Mouse (Mus musculus) spleen, adult 18-20 months (tissue): ENCODE measurements around the gene Mark4.
A peak's percentile ranks its signal among the peaks of the same experiment; 100 is the strongest.

ENCODE experiments used
- DNase-seq, 2 experiments: peaks; one replicate each; pipeline ENCODE4 v3.0.0; 2022; ENCODE audit warnings: mixed read lengths in 2 of 2

Mark4 gene

DNA sequence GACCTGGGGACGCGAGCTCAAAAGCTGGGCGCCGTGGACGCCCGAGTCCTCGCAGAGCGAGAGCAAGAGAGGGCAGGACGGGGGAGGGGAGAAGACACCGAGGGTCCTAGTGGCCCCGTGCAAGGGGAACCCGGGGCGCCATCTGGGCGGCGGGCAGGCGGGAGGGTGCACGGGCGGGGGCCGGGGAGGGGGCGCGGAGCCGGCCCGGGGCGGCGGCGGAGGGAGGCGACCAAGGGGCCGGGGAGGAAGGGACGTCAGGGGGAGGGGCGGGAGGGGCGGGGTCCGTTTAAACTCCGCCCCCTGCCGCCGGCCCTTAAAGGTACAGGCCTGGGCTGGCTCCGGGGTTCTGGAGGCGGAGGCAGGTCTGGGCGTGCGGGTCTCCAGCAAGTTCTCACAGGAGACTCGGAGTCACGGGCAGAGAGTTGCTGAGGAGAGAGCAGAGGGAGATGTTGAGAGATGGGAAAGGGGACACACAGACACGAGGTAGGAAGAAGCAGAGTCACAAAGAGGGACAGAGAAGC, at the start of gene Mark4:
Gene Mark4, minus strand, starts transcription at position 231 of the 521 bp plus-strand sequence.
- peak; percentile 60 to 68 for DNase-seq

DNA sequence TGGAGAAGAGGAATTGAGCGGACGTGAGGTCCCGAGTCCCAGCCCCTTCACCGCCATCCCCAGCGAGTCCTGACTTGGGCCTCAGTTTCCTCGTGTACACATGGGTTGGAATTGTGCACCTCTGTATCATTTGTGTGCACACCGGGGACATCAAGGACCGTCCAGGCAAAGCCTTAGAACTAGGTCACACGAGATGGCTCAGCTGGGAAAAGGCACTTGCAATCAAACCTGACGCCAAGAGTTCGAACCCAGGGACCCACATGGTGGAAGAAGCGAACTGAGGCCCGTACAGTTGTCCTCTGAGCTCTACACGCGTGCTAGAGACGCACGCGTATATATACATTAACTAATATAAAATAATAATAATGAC, 49.0 kb upstream of the Mark4 start:
- no peak for DNase-seq

DNA sequence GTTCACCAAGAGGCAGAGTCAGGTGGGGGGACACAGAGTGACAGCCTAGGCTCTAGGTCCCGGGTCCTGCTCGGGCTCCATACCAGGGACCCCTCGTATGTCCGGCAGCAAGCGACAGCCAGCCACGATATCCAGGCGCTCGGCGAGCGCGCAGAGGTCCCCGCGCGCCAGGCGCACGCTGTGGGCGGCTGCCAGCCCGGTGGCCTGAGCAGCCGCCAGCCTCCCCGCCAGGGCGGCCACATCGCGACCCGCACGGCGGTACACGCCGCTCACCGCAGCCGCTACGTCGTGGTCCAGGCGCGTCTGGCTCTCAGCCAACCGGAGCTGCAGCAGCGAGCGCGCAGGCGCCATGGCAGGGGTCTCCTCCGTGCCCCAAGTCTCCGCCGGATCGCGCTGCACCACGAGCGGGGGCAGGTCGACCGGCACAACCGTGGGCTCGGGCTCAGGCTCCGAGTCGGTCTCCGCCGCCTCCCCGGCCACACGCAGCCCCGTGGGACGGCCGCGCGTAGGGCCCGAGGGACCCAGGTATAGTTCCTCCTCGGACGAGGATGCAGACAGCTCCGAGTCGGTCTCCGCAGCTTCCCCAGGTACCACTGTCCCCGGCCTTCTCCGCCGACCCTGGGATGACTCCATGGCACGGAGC, 48.5 kb upstream of the Mark4 start:
- peak; percentile 38 to 50 for DNase-seq

DNA sequence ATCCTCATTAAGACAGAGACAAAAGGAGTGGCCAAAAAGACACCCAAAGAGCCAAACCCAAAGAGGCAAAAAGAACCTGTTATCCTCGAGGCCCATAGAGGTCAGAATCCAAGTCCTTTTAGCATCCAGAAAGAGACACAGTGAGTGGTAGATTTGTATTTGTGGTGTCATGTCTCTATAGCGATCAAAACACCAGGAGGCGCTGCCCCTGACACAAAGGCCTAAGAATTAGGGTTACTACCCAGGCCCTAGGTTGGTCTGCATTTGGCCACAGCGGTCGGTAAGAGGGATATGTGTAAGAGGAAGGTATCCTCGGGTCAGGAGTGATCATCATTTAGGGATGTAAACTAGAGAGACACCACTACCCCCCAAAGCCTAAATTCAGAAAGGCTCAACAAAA, 47.7 kb upstream of the Mark4 start:
- DNase-seq: no peak

DNA sequence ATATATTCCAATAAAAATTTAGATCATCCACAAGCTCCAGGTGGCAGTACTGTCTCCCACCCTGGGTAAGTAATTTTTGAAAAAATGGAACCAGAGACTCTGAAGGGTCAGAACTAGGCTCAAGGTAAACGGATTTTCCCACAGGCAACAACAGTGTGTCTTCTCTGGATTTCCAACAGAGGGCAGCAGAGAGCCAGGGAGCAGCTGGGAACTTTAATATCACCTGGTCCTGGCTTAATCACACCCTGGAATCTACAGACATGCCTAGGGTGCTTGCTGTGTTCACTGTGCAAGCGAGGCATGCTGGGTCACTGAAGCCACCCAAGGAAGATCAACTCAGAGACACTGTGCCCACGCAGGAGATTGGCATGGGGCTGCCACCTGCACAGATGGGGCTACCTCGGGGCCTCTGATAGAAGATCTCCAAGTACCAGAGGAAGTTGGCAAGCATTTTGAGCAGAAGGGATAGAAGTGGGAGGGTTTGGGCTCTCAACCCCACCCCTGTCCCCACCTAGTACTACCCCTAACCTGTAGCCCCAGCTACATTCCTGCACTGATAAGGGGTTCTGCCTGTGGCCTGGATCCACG, 45.0 kb upstream of the Mark4 start:
- DNase-seq: no peak

DNA sequence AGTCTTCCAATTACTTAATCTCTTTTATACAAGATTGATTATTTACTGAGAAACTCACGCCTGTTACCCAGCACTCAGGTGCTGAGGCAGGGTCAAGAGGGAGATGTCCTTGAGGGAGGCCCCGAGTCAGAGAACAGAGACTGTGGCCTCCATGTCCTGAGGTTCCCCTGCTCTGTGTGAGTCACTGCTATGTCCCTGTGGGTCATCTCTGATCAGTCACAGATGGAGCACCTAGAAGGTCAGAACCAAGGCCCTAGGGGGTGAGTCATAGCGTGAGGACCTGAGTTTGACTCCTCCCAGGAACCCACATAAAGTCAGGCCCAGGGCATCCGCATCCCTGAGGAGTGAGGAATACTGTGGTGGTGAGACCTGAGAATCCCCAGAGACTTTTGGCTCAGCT, 43.0 kb upstream of the Mark4 start:
- no peak for DNase-seq

DNA sequence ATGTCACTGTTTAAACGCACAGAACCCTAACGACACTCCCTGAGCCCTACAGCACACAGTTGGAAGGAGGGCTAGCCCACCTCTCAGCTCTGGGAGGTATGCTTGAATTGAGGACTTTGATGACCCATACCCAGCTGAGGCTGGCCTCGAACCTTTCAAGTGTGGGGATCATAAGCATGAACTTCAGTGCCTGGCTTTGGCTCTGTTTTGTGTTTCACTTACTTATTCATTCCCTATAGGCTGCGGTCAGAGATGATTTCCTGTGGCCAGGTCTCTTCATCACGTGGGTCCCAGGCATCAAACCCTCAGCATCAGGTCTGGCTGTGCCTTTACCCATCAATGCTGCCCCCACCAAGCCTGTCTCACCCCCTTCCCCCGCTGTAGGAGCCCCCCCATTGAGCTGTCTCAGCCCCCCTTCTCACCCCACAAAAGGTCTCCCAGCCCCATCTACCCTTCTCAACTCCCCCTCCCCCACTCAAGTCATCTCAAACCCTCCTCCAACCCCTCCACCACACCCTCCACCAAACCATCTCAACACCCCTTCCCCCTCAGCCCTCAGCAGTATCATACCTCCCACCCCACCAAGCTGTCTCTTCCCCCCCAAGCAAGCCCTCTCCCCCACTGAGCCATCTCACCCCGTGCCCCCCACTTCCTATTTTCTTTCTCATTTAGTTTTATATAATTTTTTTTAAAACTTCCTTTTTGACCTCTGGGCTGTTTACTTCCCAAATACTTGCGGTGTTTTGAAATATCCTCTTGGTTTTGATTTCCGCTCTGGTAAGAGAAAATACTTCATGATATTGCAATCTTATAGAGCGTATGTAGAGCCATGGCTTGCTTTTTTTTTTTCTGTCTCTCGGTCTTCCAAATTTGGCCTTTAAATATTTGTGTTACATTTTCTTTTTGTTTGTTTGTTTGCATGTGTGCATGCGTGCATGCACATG, 42.1 kb upstream of the Mark4 start:
- DNase-seq: no peak

DNA sequence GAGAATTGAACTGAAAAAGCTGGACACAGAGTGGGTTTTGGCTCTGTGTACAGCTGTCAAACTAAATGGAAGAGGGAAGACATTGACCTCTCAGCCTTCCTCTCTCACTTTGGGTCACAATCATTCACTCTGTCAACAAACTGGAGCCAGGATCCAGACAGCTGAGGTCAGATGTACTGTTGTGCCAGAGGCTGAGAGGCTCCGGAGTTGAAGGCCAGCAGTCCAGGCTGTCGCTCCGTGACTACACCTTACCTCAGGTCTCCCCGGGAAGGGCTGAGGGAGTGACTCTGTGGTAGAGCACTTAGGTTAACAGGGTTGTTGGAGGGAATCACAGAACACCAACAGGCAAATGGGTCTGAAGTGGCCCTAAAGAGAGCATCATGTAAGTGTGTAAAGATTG, 39.7 kb upstream of the Mark4 start:
- DNase-seq: no peak

DNA sequence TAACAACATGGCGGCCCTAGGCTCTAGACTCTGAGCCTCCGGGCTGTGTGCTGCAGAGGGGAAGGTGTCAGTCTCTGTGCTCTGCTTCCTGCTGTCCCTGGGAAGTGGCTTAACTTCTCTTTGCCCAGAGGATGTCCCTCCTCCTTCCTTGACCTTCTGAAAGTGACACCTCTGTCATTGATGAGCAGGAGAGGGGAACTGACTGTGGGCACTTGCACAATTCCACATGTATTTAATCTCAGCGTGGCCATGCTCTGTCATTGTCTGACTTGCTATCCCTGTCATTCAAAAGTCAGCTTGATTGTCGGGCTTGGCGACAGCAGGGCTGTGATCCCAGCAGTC, 37.6 kb upstream of the Mark4 start:
- no peak for DNase-seq

DNA sequence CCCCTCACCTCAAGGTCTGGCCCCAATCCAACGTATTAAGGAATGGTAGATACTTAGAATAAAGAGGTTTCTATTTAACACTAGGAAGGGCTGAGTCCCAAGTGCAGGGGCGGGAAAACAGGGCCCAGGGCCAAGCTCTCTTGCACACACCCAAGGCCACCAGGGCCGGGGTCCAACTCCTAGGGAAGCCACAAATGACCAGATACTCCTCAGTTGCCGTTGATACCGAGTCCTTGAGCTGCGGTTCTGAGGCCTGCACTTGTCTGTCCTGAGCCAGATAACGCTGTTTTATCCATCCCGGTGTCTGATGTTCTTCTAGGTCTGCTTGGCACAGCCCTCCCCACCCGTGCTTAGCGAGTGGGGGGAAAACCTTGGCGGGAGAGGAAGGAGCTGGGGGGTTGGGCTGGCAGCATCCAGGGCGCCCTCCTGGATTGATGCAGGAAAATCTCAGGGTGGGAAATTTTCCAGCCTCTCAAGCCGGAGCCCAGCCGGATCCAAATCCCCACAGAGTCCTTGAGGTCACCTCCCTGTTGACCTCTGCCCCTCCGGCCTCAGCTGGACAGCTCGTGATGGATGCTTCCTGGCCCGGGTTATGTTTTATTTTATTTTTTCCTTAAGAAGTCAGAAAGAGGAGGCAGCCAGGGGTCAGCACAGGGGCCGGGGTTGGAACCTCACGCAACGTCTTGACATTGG, 37.0 kb upstream of the Mark4 start:
- no peak for DNase-seq

DNA sequence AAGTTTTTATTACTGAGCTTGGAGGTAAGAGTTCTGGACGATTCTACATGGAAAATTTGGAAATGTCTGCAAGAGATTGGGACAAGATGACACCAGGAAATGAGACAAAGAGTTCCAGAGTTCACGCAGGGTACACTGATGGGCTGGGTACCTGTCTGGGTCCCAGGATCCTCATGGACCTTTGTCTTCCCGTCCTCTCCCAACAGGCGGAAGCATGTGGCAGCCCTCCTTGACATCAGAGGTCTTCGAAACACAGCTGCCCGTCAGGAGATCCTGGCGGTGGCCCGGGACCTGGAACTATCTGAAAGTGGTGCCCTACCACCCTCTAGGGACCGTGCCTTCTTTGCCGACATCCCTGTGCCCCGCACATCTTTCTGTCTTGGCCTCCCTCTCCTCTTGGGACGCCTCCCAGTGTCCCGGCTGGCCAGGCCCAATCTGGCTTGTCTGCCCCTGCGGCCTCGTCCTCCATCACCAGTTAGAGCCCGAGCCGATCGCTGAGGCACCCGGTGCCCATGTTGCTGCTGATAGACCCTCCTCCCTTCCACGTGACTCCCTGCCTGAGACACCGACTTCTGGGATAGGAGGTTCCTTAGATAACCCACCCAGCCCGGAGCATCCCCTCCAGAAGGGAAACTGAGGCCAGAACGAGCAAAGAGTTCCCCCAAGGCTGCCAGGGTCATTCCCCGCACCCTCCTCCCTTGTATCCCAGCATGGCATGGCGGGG, 36.3 kb upstream of the Mark4 start:
- DNase-seq: no peak

DNA sequence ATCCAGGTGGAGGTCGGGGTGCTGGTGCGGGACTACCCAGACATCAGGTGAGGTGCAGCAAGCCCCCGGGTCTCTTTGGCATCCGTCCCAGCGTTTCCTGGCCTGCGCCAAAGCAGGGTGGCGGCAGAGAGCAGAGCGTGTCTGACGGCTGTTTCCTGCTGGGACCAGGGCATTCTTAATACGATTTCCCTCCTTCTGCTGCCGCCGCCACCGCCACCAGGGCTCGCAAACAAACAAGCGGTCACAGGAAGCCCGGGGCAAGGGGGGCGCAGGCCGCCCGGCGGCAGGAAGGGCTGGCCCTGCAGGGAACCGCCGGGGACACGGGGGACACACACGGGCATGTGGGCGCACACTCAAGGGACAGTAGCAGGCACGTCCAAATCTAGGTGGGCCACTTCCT, 33.1 kb upstream of the Mark4 start:
- peak in 1 of 2 experiments; percentile 27 for DNase-seq

DNA sequence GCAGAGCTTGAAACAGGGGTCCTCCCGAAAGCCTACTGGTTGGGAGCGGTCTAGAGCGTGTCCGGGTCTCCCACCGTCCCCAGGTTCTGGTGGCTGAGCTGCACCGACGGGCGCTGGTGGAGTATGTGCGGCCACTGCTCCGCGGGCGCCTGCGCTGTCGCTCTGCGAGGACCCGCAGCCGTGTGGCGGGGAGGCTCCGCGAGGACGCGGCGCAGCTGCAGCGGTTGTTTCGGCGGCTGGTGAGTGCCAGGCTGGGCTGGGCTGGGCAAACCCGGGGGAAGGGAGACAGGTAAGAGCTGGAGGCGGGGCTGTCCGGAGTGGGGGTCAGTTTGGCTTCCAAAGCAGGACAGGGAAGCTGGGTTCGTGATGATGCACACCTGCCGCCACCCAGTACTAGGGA, 30.9 kb upstream of the Mark4 start:
- no peak for DNase-seq

DNA sequence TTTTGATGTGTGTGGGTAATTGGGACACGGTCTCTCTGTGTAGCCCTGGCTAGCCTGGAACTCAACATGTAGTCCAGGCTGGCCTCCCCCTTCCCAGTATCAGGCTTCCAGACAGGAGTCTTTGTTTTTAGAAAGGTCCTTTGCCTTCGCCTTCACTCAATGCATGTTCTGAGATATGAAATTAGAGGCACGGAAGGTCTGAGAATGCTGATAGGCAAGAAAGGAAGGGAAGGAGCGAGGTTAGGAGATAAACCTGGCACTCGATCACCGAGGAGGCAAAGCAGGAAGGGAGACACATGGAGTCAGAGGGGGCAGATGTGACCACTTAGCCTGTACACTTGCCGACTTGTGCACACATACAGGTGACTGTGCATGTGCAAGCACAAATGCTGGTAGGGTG, 27.9 kb upstream of the Mark4 start:
- DNase-seq: no peak

DNA sequence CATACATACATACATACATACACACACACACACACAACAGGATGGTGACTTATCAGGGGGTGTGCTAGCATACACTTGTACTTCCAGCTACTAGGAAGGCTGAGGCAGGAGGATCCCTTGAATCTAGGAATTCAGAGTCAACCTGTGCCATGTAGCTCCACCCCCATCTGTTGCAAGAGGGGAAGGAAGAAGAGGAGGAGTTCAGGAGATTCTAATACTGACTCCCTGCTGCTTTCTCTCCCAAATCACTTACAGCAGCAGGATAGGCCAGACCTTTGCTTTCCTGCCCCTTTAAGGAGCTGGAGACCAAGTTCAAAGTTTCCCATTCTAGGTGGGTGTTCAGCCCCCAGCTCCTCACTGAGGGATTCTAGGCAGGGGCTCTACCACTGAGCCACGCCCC, 26.9 kb upstream of the Mark4 start:
- DNase-seq: no peak

DNA sequence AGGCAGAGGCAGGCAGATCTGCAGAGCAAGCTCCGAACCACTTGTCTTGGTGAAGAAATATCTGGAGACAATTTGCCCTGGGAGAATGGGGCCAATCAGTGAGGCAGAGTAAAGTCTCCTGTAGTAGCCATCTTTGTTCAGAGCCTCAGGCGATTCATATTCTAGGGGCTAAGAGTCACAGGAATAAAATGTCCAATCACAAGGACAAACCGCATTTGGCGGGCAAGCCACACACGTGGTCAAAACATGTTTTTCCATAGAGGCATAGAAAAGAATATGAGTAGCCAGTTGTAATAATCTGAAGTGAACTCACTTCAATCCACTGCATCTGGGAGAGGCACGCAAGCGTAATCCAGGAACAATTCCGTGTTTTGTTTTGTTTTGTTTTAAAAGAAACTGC, 24.7 kb upstream of the Mark4 start:
- no peak for DNase-seq

DNA sequence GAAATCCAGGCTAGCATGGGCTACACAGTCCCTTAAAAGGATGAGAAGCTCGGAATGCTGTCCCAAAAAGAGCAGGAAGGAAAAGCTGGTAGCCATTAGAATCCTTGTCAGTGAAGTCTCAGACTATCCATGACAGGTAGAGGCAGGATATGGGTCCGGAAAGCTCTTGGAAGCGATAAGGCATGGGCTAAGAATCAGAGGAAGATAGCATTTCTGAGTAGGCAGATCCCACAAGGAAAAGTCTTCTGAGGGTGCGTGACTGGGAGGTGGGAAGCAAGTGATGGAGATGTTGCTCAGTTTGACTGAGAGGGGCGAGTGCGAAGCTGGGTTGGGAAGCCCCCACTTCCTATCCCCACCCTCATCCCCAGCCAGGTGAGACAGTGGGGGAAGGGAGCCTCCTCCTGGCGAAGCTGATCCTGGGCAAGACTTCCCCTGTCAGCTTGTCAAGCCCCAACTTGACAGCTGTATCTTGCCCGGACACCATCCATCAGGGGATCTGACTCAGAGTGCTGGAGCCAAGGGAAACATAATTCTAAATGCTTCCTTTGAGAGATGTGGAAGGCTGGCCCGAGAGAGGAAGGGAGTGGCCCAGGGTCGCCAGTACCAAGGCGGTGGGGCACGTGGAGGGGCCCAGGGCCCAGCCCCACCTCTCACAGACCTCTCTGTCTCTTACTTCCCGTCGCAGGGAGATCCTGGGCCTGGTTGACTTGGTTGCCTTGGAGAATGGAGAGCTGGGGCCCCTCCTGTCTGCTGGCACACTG, 19.2 kb upstream of the Mark4 start:
- DNase-seq: no peak

DNA sequence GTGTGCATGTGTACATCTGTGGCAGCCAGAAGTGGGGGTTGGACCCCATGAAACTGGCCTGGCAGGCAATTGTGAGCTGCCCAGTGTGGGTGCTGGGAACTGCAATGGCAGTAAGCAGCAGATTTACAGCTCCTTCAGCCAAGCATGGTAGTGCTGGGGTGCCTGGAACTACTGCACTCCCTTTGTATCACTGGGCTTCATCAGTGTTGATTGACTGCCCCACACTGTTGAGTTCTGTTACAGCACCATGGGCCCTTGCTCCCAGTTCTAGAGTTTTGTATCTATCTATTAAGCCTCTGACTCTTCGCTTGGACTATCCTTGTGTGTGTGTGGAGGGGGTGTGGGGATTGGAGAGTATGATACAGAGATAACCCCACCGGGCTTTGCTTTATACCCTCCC, 18.5 kb upstream of the Mark4 start:
- DNase-seq: no peak

DNA sequence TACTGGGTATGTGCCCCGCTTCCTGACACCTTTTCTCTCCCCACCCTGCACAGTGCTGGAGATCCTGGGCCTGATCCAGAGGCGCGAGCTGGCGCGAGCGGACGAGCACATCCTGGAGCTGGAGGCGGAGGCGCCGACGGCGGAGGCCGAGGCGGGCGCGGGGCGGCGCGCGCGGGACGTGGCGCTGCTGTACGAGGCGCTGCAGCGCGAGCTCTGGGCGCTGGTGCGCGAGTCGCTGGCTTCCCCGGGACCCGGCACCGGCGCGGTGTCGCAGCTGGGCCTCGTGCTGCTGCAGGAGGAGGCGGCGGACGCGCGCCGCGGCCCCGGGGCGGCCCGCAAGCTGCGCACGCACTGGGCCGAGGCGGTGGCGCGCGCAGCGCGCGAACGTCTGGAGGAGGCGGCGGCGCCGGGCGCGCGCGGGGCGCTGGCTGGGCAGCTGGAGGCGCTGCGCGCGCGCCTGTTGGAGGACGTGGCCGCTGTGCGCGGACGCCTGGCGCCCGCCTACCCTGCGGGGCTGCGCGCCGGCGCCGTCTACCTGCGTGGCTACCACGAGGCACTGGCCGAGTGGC, 15.3 kb upstream of the Mark4 start:
- DNase-seq: peak; percentile 41 to 57

DNA sequence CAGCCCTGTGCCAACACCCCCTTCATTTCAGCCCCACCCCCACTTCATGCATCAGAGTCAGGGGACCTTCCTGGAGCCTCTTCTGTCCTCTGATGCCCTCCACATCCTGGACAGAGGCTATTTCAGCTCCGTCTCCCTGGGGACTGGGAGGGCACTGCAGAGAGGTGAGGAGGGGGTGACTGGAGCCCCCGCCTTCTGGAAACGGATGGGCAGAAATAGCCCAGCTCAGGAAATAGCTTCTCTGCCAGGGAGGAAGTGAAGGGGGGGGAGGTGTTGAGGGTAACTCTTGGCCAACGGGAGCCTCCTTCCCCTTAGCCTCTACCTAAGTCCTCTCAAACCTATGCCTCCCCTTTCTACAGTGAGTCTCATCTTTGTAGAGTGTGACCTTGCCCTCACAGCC, 13.8 kb upstream of the Mark4 start:
- DNase-seq: peak in 1 of 2 experiments; percentile 28

DNA sequence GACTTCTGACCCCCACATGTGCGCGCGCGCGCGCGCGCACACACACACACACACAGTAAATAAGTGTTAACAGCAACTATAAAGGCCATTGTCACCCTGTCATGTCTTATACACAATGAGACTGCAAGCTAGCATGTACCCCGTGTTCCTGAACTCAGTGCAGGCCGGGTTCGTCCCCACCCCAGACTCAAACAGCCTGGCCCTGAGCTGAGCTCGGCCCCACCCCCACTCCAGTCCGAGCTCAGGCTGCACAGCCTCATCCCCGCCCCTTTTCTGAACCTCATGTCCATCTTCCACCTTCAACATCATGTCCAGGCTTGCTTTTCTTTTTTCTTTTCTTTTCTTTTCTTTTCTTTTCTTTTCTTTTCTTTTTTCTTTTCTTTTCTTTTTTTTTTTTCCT, 11.7 kb upstream of the Mark4 start:
- no peak for DNase-seq
